Mouse (Mus musculus) megakaryocyte, embryonic 14.5 days (primary cell): ENCODE measurements at regions not wholly inside any gene's neighbourhood (a gene's known extent, or its start where the extent isn't known, plus 50 kb on each side); places are given as distances from the start of the nearest gene placed in this dataset.

Experiments used
- FLI1 ChIP-seq: IDR thresholded peaks from 2 replicates; pipeline ENCODE4 v1.6.1; 2012; ENCODE audit warnings: low read length, inconsistent platforms, mixed read lengths
- GATA1 ChIP-seq: IDR thresholded peaks from 3 replicates; pipeline ENCODE4 v1.6.1; 2012; ENCODE audit warnings: mixed read lengths, low read length, inconsistent platforms, borderline replicate concordance

DNA sequence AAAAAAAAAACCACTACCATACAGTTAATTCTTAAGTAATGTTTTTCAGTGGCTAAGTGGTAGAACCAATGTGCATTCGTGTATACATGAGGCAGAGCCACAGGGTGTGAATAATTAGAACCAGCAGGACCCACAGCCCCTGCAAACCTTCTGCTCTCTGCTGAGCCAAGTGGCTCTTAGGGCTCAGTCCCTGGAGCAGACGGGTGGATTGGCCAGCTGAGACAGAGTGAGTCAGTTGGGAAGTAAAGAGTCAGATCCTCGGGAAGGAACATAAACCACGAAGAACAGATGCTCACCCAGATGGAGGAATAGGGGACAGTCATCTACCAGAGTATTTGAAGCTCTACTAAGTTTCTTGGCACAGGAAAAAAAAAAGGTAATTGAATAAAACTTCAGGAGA is 293.1 kb downstream of the Basp1 start:
- TF ChIP-seq GATA1: no peak
- no peak for TF ChIP-seq FLI1
